Mouse (Mus musculus) megakaryocyte-erythroid progenitor cell, adult 5 weeks (primary cell): Measurements from ENCODE around the gene Fam228b. TPM values are rescaled to one million over a fixed set of nuclear protein-coding genes. Genes with fewer than 3 reads are reported as not detected.

ENCODE experiments used
- polyA plus RNA-seq: library from polyadenylated mRNA; stranded (reverse); fragments of >175 nt; gene quantifications from 2 replicates; pipeline ENCODE4 v1.2.3, GENCODE M21; 2012

Fam228b gene
- polyA plus RNA-seq: 2.1 and 3.2 TPM in 2 replicates

GRCm38 (mm10) chr12:4768492-4769332 lies at the start of gene Fam228b, which contains the start of gene Pfn4:
TSS of gene Fam228b (minus strand) at chr12:4769267.
TSS of gene Pfn4 (plus strand) at chr12:4769022.

DNA sequence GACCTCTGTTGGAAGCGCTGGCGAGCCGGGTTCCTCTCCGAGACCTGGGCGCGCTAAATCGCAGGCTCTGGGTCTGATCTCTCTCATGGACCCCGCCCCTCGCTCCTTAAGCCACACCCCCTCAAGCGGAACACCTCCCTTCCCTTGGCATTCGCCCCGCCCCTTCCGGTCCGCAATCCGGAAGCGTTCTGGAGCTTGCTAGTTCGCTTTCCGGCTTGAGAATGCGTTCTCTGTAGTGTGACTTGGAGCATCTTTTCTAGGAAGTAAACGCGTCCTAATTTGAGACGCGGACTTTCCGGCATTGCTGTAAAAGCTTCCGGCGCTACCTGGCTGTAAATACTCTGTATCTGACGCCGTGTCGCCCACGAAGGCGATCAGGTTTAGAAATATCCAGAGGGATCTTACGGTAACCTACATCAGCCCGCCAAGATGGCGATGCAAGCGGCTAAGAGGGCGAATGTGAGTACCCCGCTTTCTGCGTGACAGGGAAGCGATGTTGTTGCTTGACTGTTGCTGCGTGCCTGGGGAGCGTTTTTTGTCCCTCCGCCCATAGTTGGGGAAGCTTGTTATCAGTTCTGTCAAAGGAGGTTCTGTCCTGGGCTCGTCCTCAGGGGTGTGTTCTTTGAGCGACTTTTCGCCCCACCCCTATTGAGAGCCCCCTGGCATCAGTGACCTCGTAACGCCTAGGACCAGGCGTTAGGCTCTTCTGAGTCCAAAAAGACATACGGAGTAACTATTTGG lies 48.5 kb upstream of the Fam228b start, which contains the start of gene Sf3b6:
Gene Sf3b6 (plus strand): TSS at position 184 of the 741 bp plus-strand sequence.

GRCm38 (mm10) chr12:4738031-4738576 lies 31.0 kb downstream of the Fam228b start, which contains the start of gene Fam228a:
TSS of gene Fam228a (minus strand) at chr12:4738430.

Other genes starting within 250 kb of the Fam228b start
- gene Itsn2, start 176.6 kb downstream of the Fam228b start, polyA plus RNA-seq: 11.5 and 18.4 TPM in 2 replicates
- not detected in 2 replicates for gene Gm3625, start 176.3 kb downstream of the Fam228b start, polyA plus RNA-seq
- 0.06 TPM in 1 of 2 replicates, not detected in the other for gene Fam228a, start 30.8 kb downstream of the Fam228b start, polyA plus RNA-seq
- gene Pfn4, start 245 bp downstream of the Fam228b start, polyA plus RNA-seq: 0.03 and 0.13 TPM in 2 replicates
- 10.7 and 11.9 TPM in 2 replicates for gene Sf3b6, start 48.3 kb upstream of the Fam228b start, polyA plus RNA-seq
- 7.0 and 12.6 TPM in 2 replicates for gene Fkbp1b, start 72.3 kb upstream of the Fam228b start, polyA plus RNA-seq
- 0.59 and 1.6 TPM in 2 replicates for gene Wdcp, start 74.0 kb upstream of the Fam228b start, polyA plus RNA-seq
- 76.2 and 126 TPM in 2 replicates for gene Mfsd2b, start 105.1 kb upstream of the Fam228b start, polyA plus RNA-seq
- 17.2 and 17.5 TPM in 2 replicates for gene Ubxn2a, start 138.4 kb upstream of the Fam228b start, polyA plus RNA-seq
- gene Atad2b, start 148.1 kb upstream of the Fam228b start, polyA plus RNA-seq: 14.1 and 15.8 TPM in 2 replicates